In genomic region chr1:183345817-183346195, GRCm38 (mm10) we compare ENCODE assay signal across 8 mouse cellular contexts. TPM values are rescaled to one million over a fixed set of nuclear protein-coding genes. Genes with fewer than 3 reads are reported as not detected.
DNase-seq lines count a peak whose midpoint lies in the region; ATAC-seq and TF ChIP-seq lines count a peak whose summit lies in the region.

No protein-coding gene starts in this region.

- peak; percentile 50 for ATAC-seq in lung, embryonic 14.5 days (ENCODE audit: insufficient read depth)
- ATAC-seq in embryonic facial prominence, embryonic 15.5 days (ENCODE audit: insufficient number of reproducible peaks, low FRiP score, low TSS enrichment, low read depth) = no peak; the same call in 1 of the 2 replicates
- ATAC-seq in neural tube, embryonic 15.5 days (ENCODE audit: low FRiP score) = no peak; the same call in none of the 2 replicates

- peak overlapping the region; percentile 86; the same call in 1 of the 2 replicates for H3K27ac ChIP-seq in lung, embryonic 14.5 days (ENCODE audit: low read depth)
- H3K27ac ChIP-seq in embryonic facial prominence, embryonic 15.5 days (replicated peaks) = peak overlapping the region; percentile 86
- H3K27ac ChIP-seq in limb, embryonic 10.5 days = peak overlapping the region; percentile 83
- peak overlapping the region; percentile 86 for H3K27ac ChIP-seq in neural tube, embryonic 15.5 days (replicated peaks)

- H3K4me3 ChIP-seq in lung, embryonic 14.5 days (ENCODE audit: low read depth, low read length) = peak overlapping the region; percentile 88
- peak overlapping the region; percentile 92 for H3K4me3 ChIP-seq in embryonic facial prominence, embryonic 15.5 days (replicated peaks)
- H3K4me3 ChIP-seq in limb, embryonic 10.5 days = peak overlapping the region; percentile 96
- peak overlapping the region; percentile 99 for H3K4me3 ChIP-seq in neural tube, embryonic 15.5 days (replicated peaks)

- H3K9me3 ChIP-seq in lung, embryonic 14.5 days (ENCODE audit: low read depth, low read length) = no peaks in the 10 kb centered on the region
- H3K9me3 ChIP-seq in embryonic facial prominence, embryonic 15.5 days (replicated peaks) = no peaks in the 10 kb centered on the region
- H3K9me3 ChIP-seq in limb, embryonic 10.5 days (replicated peaks) = no peaks in the 10 kb centered on the region
- no peaks in the 10 kb centered on the region for H3K9me3 ChIP-seq in neural tube, embryonic 15.5 days (replicated peaks)

- no peak for TF ChIP-seq CTCF in lung, embryonic 14.5 days (IDR thresholded peaks at IDR 0.05; ENCODE audit: low read depth)

- H3K9ac ChIP-seq in lung, embryonic 14.5 days = peak overlapping the region; percentile 90
- H3K9ac ChIP-seq in embryonic facial prominence, embryonic 15.5 days = peak overlapping the region; percentile 91
- peak overlapping the region; percentile 96 for H3K9ac ChIP-seq in neural tube, embryonic 15.5 days (replicated peaks)

- H3K4me2 ChIP-seq in lung, embryonic 14.5 days = peak overlapping the region; percentile 66
- H3K4me2 ChIP-seq in embryonic facial prominence, embryonic 15.5 days (replicated peaks) = peak overlapping the region; percentile 90
- H3K4me2 ChIP-seq in neural tube, embryonic 15.5 days = peak overlapping the region; percentile 91

- H3K36me3 ChIP-seq in lung, embryonic 14.5 days (ENCODE audit: insufficient read depth) = peaks cover 50% of the 10 kb centered on the region
- peaks cover 47% of the 10 kb centered on the region for H3K36me3 ChIP-seq in embryonic facial prominence, embryonic 15.5 days
- H3K36me3 ChIP-seq in limb, embryonic 10.5 days = peaks cover 65% of the 10 kb centered on the region
- peaks cover 41% of the 10 kb centered on the region for H3K36me3 ChIP-seq in neural tube, embryonic 15.5 days

- WGBS in lung, embryonic 14.5 days = 8% methylated on average over 10 of the region's 10 CpGs
- 7% methylated on average over 10 of the region's 10 CpGs for WGBS in embryonic facial prominence, embryonic 15.5 days
- WGBS in limb, embryonic 10.5 days = 7% methylated on average over 10 of the region's 10 CpGs
- WGBS in neural tube, embryonic 15.5 days = 10% methylated on average over 10 of the region's 10 CpGs

- DNase-seq in lung, embryonic 14.5 days = peak; percentile 3
- no peak for DNase-seq in lung, postnatal 4 days
- DNase-seq in limb, embryonic 10.5 days (ENCODE audit: low spot score) = no peak
- no peak for DNase-seq in urinary bladder, postnatal 14 days (ENCODE audit: low spot score)
- DNase-seq in gastrocnemius, postnatal 36 days = no peak
- DNase-seq in thymus, postnatal 10 days (ENCODE audit: low spot score in 2 of 2) = no peak

- H3K27me3 ChIP-seq in lung, embryonic 14.5 days (ENCODE audit: insufficient read depth, low read length) = no peaks in the 10 kb centered on the region
- no peaks in the 10 kb centered on the region for H3K27me3 ChIP-seq in embryonic facial prominence, embryonic 15.5 days
- no peaks in the 10 kb centered on the region for H3K27me3 ChIP-seq in limb, embryonic 10.5 days (ENCODE audit: low read depth, poor library complexity, severe bottlenecking)
- no peaks in the 10 kb centered on the region for H3K27me3 ChIP-seq in neural tube, embryonic 15.5 days (replicated peaks)

- intact Hi-C loops in gastrocnemius, postnatal 36 days (cut with DNase I) = no loop called here

- no peaks in the 10 kb centered on the region for H3K4me1 ChIP-seq in lung, embryonic 14.5 days (ENCODE audit: insufficient read depth)
- H3K4me1 ChIP-seq in embryonic facial prominence, embryonic 15.5 days = peaks cover 15% of the 10 kb centered on the region
- H3K4me1 ChIP-seq in limb, embryonic 10.5 days = peaks cover 12% of the 10 kb centered on the region
- H3K4me1 ChIP-seq in neural tube, embryonic 15.5 days = peaks cover 22% of the 10 kb centered on the region

RNA-seq across cellular contexts. Expression of gene Mia3, which starts 23.5 kb away (rescaled TPM):
- polyA plus RNA-seq in lung, embryonic 14.5 days (2014; fragmentation: Nextera tagmentation; extraction: Ambion mirVana) = 105 and 108 TPM in 2 replicates
- polyA plus RNA-seq in embryonic facial prominence, embryonic 15.5 days (2015; fragmentation: Nextera tagmentation; extraction: Ambion mirVana) = 118 and 122 TPM in 2 replicates
- 79.3 and 103 TPM in 2 replicates for polyA plus RNA-seq in limb, embryonic 10.5 days (2016; fragmentation: Nextera tagmentation; extraction: Ambion mirVana)
- 101 and 112 TPM in 2 replicates for polyA plus RNA-seq in neural tube, embryonic 15.5 days (2015; fragmentation: Nextera tagmentation; extraction: Ambion mirVana)
- total RNA-seq in gastrocnemius, postnatal 36 days (2021) = 100 to 1,000 TPM; 151 to 180 TPM

RNA-seq across cellular contexts. Expression of gene Taf1a, which starts 43.0 kb away (rescaled TPM):
- 20.5 and 21.6 TPM in 2 replicates for polyA plus RNA-seq in lung, embryonic 14.5 days (2014; fragmentation: Nextera tagmentation; extraction: Ambion mirVana)
- polyA plus RNA-seq in embryonic facial prominence, embryonic 15.5 days (2015; fragmentation: Nextera tagmentation; extraction: Ambion mirVana) = 20.1 and 25.3 TPM in 2 replicates
- polyA plus RNA-seq in limb, embryonic 10.5 days (2016; fragmentation: Nextera tagmentation; extraction: Ambion mirVana) = 19.9 and 23.8 TPM in 2 replicates
- 14.3 and 16.0 TPM in 2 replicates for polyA plus RNA-seq in neural tube, embryonic 15.5 days (2015; fragmentation: Nextera tagmentation; extraction: Ambion mirVana)
- 1 to 10 TPM; 3.7 to 4.8 TPM for total RNA-seq in gastrocnemius, postnatal 36 days (2021)

RNA-seq across cellular contexts. Expression of gene Brox, which starts 48.7 kb away (rescaled TPM):
- 42.0 and 45.3 TPM in 2 replicates for polyA plus RNA-seq in lung, embryonic 14.5 days (2014; fragmentation: Nextera tagmentation; extraction: Ambion mirVana)
- 40.9 and 42.6 TPM in 2 replicates for polyA plus RNA-seq in embryonic facial prominence, embryonic 15.5 days (2015; fragmentation: Nextera tagmentation; extraction: Ambion mirVana)
- 29.8 and 35.1 TPM in 2 replicates for polyA plus RNA-seq in limb, embryonic 10.5 days (2016; fragmentation: Nextera tagmentation; extraction: Ambion mirVana)
- 86.4 and 93.6 TPM in 2 replicates for polyA plus RNA-seq in neural tube, embryonic 15.5 days (2015; fragmentation: Nextera tagmentation; extraction: Ambion mirVana)
- 10 to 100 TPM; 16.7 to 19.2 TPM for total RNA-seq in gastrocnemius, postnatal 36 days (2021)

RNA-seq across cellular contexts. Expression of gene Aida, which starts 49.4 kb away (rescaled TPM):
- polyA plus RNA-seq in lung, embryonic 14.5 days (2014; fragmentation: Nextera tagmentation; extraction: Ambion mirVana) = 25.2 and 27.6 TPM in 2 replicates
- 54.2 and 54.8 TPM in 2 replicates for polyA plus RNA-seq in embryonic facial prominence, embryonic 15.5 days (2015; fragmentation: Nextera tagmentation; extraction: Ambion mirVana)
- 45.1 and 45.7 TPM in 2 replicates for polyA plus RNA-seq in limb, embryonic 10.5 days (2016; fragmentation: Nextera tagmentation; extraction: Ambion mirVana)
- 50.2 and 56.3 TPM in 2 replicates for polyA plus RNA-seq in neural tube, embryonic 15.5 days (2015; fragmentation: Nextera tagmentation; extraction: Ambion mirVana)
- total RNA-seq in gastrocnemius, postnatal 36 days (2021) = 10 to 100 TPM; 18.5 to 19.4 TPM
